Mouse (Mus musculus): ENCODE measurements around the gene Ppp6r2. TPM values are rescaled to one million over a fixed set of nuclear protein-coding genes. Genes with fewer than 3 reads are reported as not detected.

Ppp6r2 gene
- total RNA-seq, 4 experiments from 2014 or later, result 147 to 171 (median 157) TPM

DNA sequence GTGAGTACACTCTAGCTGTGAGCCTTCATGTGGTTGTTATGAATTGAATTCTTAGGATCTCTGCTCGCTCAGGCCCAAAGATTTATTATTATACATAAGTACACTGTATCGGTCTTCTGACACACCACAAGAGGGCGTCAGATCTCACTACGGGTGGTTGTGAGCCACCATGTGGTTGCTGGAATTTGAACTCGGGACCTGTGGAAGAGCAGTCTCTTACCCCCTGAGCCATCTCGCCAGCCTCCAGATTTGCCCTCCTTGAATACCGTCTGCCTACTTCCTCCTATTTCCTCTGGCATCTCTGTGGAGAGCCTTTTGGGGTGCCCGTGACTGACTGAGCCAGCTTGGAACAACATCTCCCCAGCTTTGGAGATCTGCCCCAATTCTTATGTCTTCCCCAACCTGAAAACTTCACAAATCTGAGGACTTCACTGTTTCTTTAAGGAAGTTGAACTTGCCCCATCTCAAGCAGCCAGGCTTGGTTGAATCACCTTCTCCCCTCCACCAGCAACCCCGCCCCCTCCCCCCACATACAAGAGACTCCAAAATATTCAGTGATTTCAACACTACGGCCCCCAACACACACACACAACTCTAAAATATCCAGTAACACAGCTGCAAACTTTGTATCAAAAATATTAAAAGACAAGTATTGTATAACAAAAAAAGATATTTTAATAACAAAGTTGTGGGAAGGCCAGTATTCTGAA is 29.6 kb upstream of the Ppp6r2 start:
- no peak for DNase-seq (ENCODE audit: low spot score in 2 of 2)

DNA sequence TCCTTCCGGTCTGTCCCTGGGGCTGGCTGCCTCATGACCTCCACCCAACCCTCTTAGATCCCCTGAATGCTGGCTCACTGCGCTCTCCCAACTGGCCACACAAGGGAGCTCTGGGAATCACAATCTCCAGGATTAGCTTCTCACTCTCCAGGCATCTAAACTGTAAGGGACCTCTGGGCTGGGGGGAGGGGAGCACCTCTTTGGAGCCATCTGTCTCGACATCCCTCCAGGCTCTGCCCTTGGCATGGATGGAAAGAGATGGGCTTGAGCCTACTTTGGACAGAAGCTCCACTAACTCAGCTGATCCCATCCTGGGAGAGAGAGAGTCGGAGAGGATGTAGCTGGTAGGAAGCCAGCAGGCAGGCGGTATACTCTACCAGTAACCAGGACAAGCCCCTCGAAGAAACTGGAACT is 29.0 kb upstream of the Ppp6r2 start:
- no peak for DNase-seq (ENCODE audit: low spot score in 2 of 2)

DNA sequence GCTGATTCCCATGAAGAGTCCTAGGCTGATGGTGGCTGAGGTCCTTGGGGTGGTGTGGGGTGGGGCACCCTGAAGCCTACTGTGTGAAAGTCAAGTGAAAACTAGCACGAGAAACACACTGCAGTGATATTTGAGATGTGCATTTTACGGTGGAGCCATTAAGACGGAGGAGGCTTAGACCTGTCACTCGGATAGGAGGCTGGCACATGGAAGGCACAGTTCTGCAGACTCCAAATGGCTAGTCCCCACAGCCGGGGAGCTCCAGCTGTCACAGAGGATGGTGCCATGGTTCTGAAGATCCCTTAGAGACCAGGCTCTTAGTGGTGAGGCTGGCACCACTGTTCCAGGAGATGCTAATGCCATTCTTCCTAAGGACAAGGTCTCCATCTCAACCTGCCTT is 28.5 kb upstream of the Ppp6r2 start:
- no peak for DNase-seq (ENCODE audit: low spot score in 2 of 2)

DNA sequence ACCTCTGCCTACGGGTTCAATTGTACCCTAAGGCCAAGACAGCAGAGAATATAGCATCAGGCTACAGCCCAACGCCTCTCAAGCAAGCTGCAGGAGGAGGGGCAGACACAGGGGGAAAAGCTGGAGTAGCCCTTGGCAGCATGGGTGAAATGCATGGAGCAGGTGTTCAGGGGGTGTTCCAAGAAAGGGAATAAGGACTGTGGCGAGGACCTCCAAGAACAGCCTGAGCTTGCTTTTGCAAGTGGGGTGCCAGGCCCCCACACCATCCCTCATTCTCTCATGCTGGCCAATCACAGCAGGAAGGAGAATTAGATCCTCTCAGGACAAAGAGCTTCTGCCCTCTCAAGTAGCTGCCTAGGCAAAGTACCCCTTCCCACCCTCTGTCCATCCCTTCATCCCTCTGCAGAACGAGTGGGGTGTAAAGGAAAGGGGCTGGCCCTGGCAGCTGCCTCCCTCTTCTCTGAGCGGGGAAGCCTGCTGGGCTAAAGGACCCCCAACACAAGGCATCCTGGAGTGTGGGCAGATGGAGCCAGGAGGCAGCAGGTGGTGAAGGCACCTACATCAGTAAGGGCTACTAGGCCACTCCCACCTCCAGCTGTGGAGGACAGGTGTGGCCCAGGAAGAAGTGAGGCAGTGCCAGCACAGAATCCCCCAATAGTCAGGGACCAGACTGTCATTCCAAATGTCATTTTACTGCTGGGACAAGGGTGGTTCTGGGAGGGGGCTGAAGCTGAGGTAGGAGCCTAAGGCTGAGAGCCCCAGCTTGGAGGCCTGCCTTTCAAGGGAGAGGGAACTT is 27.0 kb upstream of the Ppp6r2 start:
- DNase-seq (ENCODE audit: low spot score in 2 of 2), result peak in 1 of 2 experiments; percentile 18

DNA sequence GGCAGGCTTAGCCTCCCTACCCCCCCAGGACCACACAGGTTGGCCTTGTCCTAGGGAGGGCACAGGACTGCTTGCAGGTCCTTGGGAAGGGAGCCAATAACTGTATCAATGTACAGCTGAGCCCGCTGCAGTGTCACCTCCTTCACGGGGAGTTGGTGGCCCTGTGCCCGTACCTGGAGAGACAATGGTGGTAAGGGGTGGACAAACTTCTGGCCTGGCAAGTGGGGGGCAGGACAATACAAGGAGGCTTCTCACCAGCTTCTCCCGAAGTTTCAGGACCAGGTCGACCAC is 26.5 kb upstream of the Ppp6r2 start:
- DNase-seq (ENCODE audit: low spot score in 2 of 2), result peak in 1 of 2 experiments; percentile 6

DNA sequence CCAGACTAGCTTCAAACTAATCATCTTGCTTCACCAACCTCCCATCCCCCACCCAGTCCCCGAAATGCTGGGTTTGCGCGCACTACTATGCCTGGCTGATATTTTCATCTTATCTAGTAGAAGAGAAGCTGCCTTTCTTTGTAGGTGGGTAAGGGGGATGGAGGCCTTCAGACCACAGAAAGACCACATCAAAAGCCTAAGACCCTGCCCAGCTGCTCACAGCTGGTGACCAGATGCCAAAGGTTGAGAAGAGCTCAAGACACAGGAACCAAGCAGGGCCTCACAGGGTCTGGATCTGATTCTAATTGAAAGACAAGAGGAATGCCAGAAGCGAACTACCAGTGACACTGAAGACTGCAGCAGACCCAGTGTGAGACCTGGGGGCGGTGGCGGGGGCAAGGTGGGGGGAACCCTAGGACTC is 16.1 kb upstream of the Ppp6r2 start:
- no peak for DNase-seq (ENCODE audit: low spot score in 2 of 2)

DNA sequence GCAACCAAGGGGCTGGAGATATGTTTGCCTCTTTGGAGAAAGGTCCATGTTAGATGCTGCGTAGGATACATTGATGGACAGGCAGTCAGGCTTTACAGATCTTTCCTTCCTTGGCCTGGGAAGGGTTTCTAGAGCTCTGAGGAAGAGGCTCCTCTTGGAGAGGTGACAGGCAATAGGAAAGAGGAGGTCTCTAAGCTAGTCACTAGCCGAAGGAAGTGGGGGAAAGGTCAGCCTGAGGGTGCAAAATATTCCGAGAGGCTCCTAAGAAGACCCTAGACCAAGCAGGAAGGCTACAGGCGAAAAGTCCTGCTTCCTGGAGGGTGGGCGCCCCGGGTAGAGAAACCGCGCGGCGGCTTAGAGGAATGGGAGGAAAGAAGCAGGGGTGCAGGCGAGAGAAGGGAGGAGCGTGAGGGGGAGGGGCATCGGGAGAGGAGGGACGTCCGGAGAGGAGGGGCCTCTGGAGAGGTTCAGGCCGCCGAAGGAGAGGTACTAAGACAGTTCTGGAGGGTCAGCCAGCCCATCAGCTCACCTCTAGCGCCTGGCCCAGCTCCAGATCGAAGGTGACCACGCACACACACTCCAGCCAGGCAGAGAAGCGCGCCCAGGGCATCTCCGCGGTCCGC is 15.6 kb upstream of the Ppp6r2 start:
- peak; percentile 83 to 86 for DNase-seq (ENCODE audit: low spot score in 2 of 2)

DNA sequence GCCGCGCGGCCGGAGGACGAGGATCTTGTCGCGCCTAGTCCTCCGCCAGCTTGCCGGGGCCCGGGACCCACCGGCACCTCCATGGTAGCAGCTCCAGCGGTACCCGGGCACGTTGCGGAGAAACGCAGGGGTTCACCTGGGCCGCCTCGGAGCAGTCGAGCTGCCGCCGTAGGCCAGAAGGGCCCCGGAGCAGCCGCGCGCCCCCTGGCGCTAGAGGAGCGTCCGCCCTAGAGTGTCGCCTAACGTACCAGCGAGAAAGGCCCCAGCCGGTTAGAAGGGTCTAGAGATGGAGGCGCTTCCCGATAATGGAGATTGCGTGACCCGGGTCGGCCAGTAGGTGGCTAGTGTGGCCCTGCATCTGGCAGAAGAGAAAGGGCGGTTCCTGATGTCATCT is 15.0 kb upstream of the Ppp6r2 start, which contains the start of gene Dennd6b:
Dennd6b (minus strand) TSS at position 184 of the 394 bp plus-strand sequence.
- peak; percentile 96 for DNase-seq (ENCODE audit: low spot score in 2 of 2)

DNA sequence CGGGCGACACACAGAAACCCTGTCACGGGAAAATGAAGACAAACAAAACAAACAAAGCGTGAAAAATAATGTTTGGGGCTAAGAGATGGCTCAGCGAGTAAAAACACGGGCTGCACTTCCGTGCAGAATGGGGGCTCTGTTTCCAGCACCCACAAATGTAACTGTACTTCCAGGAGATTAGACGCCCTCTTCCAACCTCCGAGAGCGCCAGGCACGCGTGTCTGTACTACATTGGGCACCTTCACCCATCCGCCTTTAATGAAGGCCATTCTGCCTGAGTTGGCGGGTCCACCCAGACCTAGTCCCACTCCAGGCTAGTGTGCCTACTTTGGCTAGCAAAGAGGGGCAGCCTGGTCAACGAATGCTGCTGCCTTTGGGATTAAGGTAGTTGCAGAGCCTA is 14.3 kb upstream of the Ppp6r2 start:
- no peak for DNase-seq (ENCODE audit: low spot score in 2 of 2)

DNA sequence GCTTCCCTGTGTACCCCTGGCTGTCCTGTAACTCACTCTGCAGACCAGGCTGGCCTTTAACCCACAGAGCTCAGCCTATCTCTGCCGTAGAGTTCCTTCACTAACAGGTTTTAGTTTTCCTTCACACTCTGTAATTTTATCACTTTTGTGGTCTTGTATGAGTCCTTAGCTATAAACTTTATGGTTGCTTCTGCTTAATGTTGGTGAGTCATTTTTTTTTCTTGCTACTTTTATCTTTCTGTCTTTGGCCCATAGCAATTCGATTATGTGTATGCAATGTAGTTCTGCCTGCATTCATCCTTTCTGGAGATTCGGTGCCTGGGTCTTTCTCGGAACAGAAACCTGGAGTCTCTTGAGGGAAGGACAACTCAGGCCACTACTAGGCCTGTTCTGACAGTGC is 3.9 kb upstream of the Ppp6r2 start:
- DNase-seq (ENCODE audit: low spot score in 2 of 2), result no peak

DNA sequence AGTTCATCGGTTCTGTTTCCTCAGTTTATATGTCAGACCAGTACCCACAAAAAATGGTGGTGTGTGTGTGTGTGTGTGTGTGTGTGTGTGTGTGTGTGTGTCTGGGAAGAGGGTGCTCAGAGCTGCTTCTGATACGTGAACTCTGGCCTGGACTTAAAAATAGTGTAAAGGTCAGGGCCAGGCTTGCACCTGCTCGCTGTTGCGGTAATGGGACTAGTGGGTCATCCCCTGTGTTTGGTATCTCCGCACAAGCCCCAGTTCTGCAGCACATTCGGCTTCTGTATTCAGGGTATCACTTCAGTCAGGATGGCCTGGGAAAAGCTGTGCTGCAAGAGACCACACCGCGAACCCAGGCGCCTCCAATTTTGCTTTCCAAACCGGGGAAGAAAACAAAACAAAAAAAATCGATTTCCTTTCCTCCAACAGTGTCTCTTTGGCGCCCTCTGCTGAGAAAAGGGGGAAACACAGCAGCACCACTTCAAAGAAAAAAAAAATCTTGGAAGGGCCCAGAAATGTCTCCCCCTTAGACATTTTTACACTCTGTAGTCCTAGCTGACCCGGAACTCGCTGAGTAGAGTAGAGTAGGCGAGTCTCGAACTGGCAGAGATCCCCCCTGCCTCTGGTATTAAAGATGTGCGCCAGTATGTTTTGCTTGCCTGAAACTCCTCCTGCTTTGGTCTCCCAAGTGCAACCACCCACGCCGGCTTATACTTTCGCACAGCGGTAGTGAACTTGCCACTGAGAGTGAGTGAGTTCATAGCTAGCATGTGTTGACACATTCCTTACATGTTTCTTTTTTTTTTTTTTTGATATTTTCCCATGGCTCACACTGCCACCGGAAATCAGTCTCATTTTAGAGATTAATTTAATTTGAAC is 1.2 kb upstream of the Ppp6r2 start:
- peak; percentile 67 to 83 for DNase-seq (ENCODE audit: low spot score in 2 of 2)

DNA sequence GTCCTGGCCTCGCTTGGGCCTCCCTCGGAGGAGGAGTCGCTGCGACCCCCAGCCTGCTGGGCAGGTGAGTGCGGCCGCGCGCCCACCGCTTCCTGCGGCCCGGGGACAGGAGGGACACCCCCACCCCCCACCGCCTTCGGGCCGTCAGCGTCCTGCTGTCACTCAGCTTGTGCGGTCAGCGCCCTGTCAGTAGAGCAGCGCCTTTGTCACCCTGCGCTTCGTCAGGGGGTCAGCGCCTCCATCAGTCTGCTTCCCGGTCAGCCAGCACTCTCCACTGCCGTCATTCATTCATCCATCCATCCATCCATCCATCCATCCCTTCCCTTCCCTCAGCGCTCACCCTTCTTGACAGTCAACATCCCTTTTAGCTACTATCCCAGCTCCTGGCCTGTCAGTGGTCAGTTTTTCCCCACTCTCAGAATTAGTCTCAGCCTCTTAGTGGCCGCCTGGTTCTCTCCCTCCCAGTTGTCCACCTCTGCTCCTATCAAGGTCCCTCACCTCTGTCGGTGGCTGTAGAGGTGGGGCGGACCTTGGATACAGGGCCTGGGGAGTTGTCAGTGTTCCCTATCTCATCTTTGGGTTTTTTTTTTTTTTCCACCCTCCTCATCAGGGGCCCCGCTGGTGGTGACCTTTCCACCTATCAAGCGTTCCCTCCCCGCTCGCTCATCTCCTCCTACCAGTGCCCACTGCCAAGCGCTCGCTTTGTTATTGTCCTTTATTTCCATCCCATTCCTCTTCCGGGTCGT is 536 bp downstream of the Ppp6r2 start:
- DNase-seq (ENCODE audit: low spot score in 2 of 2), result no peak

DNA sequence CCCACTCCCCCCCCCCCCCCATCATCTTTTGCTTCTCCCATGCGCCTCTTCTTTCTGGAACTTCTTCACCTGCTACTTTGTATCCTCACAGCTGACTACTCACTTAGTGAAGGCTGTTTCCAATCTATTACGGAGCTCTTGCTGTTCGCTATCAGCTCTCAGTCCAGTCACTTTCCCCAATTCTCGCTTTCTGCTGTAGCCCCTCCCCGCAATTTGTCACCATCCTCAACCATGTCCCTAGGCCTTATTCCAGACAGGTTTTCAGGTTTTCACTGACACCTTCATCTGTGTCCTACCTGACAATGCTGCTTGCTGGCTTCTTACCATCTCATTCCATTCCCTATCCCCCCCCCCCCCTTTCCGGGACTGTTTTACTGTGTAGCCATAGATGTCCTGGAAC is 1.1 kb downstream of the Ppp6r2 start:
- DNase-seq (ENCODE audit: low spot score in 2 of 2), result no peak

DNA sequence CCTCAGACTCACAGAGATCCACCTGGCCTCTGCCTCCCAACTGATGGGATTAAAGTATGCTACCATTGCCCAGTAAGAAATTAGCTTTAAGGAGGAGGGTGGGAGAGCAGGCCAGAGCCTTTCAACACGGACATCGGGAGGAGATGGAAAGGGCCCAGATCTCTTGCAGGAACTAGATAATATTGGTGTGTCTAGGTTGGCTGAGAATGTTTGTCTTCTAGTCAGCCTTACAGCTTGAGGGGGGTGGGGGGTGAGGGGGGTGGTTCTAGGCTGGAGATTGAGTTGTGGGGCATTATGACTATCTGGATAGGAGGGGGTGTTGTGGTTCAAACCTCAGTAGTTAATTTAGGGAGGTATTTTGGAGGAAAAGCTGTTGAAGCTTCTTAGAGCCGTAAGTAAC is 2.2 kb downstream of the Ppp6r2 start:
- no peak for DNase-seq (ENCODE audit: low spot score in 2 of 2)

DNA sequence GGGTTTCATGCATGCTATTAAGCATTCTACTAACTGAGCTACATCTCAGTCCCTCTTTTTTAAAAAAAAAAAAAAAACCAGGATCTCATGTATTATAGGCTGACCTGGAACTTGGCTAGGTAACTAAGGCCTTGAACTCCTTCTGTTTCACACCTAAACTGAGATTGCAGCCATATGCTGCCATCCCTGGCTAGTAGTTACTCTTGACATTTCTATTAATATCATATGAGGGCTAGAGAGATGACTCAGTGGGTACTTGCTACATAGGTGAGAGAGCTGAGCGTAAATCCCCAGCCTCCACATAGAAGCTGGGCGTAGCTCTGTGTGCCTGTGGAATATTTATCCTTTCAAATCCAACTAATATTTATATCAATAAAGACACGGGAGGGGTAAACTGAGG is 3.6 kb downstream of the Ppp6r2 start:
- DNase-seq (ENCODE audit: low spot score in 2 of 2), result no peak

DNA sequence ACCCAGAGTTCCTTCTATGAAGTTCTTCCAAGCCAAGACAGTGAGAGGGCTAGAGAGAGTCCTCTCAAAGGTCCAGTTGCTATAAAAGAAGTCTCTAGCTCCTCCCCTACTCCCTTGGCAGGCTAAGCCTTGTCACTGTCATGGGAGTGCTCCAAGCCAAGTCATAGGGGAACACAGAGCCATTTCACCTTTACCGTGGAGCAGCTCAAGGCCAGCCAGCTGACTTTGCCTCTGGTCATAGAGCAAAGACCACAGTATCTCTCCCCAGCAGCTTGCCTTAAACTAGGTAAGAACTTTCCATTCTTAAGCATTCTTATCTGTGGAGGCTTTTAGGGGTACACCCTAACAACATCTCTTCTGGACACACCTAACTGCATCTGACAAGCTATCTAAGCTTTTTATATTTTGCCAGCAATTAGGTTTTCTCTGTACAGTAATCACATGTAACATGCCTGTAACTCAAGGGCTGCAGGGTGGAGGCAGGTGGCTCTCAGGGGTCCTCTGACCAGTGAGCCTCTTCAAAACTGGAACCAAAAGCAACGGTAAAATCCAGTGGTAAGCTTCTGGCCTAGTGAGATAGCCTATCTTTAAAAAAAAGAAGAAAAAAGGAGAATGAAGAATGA is 4.4 kb downstream of the Ppp6r2 start:
- no peak for DNase-seq (ENCODE audit: low spot score in 2 of 2)

DNA sequence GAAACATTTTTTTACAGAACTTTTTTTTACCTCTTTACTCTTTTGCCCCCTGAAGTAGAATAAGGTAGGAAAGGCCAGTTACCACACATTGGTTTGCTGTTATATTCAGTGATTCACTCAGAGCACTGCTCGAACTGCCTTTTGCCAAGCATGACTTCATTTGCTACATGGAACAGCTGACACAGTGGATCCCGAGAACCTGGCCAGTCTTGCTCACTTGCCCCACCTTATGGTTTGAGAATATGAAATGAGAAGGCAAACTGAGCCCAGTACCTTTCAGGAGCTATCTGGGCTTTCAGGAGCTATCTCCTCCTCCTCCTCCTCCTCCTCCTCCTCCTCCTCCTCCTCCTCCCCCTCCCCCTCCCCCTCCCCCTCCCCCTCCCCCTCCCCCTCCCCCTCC is 22.2 kb downstream of the Ppp6r2 start:
- DNase-seq (ENCODE audit: low spot score in 2 of 2), result peak in 1 of 2 experiments; percentile 34

DNA sequence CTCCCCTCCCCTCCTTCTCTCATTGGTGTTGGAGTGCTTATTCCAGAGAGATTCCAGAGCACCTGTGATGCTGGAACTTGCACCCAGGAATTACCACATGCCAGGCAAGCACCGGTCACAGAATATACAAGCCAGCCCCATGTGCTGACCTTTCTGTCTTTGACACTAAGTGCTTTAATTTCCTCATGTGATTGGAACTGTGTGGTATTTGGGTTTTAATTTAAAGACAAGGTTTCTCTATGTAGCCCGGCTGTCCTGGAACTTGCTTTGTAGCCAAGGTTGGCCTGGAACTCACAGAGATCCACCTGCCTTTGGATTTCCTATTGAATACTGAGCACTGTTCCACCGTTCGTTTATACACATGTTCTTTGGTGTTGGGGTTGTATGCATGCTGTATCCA is 22.7 kb downstream of the Ppp6r2 start:
- no peak for DNase-seq (ENCODE audit: low spot score in 2 of 2)

DNA sequence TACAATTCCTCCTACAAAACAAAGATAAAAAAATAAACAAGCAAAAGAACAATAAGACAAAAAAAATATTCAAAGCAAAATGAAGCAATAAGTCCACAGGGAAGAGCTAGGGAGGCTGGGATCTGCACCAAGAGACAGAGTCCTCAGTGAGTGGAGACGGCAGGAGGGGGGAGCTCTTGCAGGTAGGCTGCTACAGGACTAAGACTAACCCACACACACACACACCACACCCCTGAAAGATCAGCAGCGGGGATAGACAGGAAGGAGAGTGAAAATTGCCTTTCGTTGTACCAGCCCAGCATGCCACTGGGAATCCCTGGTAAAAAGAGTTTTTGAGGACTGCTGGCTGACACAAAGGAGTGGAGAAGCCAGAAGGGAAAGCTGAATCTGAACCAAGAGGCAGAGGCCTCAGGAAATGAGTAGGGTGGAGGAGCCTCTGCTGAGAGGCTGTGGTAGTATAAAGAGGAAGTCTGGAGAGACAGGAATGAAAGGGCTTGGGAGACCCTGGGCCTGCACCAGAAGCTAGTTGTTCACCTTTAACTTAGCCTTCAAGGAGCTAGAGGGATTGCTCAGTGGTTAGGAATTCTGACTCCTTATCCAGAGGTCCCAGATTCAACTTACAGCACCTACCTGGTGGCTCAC is 28.5 kb downstream of the Ppp6r2 start:
- DNase-seq (ENCODE audit: low spot score in 2 of 2), result no peak

DNA sequence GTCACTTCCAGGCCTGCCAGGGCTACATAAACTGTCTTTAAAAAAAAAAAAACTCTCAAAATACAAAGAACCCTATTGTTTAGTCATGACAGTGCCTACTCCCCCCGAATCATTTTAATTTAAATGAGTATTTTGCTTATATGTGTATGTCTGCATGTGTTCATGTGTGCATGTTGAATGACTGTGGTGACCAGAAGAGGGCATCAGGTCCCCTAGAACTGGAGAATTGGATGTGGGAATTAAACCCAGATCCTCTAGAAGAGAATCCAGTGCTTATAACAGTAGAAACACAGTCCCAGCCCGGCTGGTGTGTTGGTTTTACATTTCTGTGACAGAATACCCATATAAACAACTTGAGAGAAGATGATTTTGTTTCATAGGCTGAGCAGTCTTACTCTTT is 29.7 kb downstream of the Ppp6r2 start:
- no peak for DNase-seq (ENCODE audit: low spot score in 2 of 2)
